Mouse (Mus musculus) neural tube, embryonic 14.5 days (tissue): ENCODE measurements around the gene Prtg. TPM values are rescaled to one million over a fixed set of nuclear protein-coding genes. Genes with fewer than 3 reads are reported as not detected.

Source experiments
- ATAC-seq: fragments of 200-750 bp; cut with Nextera tagmentation; 2 replicates; pipeline ENCODE4 v1.8.0; 2017; ENCODE audit warnings: low read depth, mild to moderate bottlenecking, moderate TSS enrichment, moderate library complexity
- H3K27ac ChIP-seq: fragments of 300-500 bp; sonication (generic); 2 replicates; pipeline ENCODE4 v1.5.1; 2014; ENCODE audit warnings: low read depth, mild to moderate bottlenecking, control low read depth, low read length, moderate library complexity, mixed read lengths
- H3K27me3 ChIP-seq: fragments of 300-500 bp; sonication (generic); 2 replicates; pipeline ENCODE4 v1.6.1; 2014; ENCODE audit warnings: low read length; ENCODE audit not compliant: control insufficient read depth, insufficient read depth
- H3K36me3 ChIP-seq: fragments of 300-500 bp; sonication (generic); 2 replicates; pipeline ENCODE4 v1.6.1; 2014; ENCODE audit warnings: low read length, mixed read lengths; ENCODE audit not compliant: control insufficient read depth, insufficient read depth
- H3K4me1 ChIP-seq: fragments of 300-500 bp; sonication (generic); 2 replicates; pipeline ENCODE4 v1.6.1; 2014; ENCODE audit warnings: low read length; ENCODE audit not compliant: control insufficient read depth, insufficient read depth
- H3K4me2 ChIP-seq: fragments of 300-500 bp; sonication (generic); 2 replicates; pipeline ENCODE4 v1.6.1; 2014; ENCODE audit warnings: mild to moderate bottlenecking, low read depth, low read length, control low read depth
- H3K4me3 ChIP-seq: fragments of 300-500 bp; sonication (generic); 2 replicates; pipeline ENCODE4 v1.5.1; 2014; ENCODE audit warnings: low read depth, low read length, control low read depth, mixed read lengths
- H3K9ac ChIP-seq: fragments of 300-500 bp; sonication (generic); replicated peaks from 2 replicates; pipeline ENCODE4 v1.6.1; 2014; ENCODE audit warnings: low read depth, mild to moderate bottlenecking, control low read depth, low read length, mixed read lengths
- H3K9me3 ChIP-seq: fragments of 300-500 bp; sonication (generic); 2 replicates; pipeline ENCODE4 v1.6.1; 2016; ENCODE audit warnings: low read length; ENCODE audit not compliant: control insufficient read depth
- WGBS: fragments of 180-500 bp; shearing (Covaris S2); extraction: QIAGEN DNeasy Blood & Tissue Kit; methylation state at CpG from one replicate; pipeline ENCODE4 v1.1.7; 2014; 5-methylcytosine and 5-hydroxymethylcytosine counted together
- polyA plus RNA-seq: library from polyadenylated mRNA; unstranded; fragments of >200 nt; fragmentation: Nextera tagmentation; extraction: Ambion mirVana; gene quantifications from 2 replicates; pipeline ENCODE4 v1.2.1, GENCODE M21; 2014

Gene Prtg
- polyA plus RNA-seq, result 0.43 and 0.80 TPM in 2 replicates

DNA sequence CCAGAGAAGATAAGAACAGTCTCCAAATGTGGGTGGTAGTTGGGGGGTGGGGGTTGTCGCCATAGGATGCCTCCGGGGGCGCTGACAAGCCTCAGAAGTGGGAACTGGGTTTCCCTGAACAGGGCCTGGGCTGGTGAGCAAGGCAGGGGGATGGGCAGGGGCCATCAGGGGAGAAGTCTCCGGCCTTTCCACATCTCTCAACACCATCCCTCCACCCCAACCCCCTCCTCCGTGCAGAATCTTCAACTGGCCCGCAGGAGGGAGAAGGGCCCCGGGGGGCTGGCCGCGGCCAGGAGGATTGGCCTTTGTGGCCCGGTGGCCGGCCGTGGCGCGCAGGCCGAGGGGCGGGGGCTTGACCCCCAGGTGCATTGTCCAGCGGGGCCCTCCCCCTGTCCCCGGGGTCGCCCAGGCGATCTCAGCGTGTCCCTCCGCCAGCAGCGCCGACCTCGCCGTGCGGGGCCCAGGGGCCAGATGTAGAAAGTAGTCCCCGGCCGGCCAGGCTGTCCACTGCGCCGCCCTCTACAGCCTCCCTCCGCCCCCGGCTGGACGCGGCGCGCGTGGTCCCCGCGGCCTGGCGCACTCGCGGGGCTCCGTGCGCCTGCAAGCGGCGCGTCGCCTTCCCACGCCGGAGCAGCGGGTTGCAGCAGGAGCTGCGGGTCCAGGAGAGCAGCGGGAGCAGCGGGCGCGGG is at the start of gene Prtg:
Gene Prtg (plus strand): TSS at position 144 of the 689 bp plus-strand sequence.
- no peaks in the 10 kb centered on the region for H3K9me3 ChIP-seq
- peaks cover 3% of the 10 kb centered on the region; the same call in 1 of the 2 replicates for H3K27me3 ChIP-seq
- H3K27ac ChIP-seq, result peak within 1 kb of the TSS; percentile 72
- peak within 1 kb of the TSS; percentile 71 for H3K9ac ChIP-seq
- under 1% methylated on average over 52 of the region's 57 CpGs for WGBS
- H3K4me3 ChIP-seq, result peak within 1 kb of the TSS; percentile 71
- no peaks in the 10 kb centered on the region for H3K36me3 ChIP-seq
- ATAC-seq, result peak; percentile 85
- H3K4me1 ChIP-seq, result no peaks in the 10 kb centered on the region
- H3K4me2 ChIP-seq, result peak within 1 kb of the TSS; percentile 100

DNA sequence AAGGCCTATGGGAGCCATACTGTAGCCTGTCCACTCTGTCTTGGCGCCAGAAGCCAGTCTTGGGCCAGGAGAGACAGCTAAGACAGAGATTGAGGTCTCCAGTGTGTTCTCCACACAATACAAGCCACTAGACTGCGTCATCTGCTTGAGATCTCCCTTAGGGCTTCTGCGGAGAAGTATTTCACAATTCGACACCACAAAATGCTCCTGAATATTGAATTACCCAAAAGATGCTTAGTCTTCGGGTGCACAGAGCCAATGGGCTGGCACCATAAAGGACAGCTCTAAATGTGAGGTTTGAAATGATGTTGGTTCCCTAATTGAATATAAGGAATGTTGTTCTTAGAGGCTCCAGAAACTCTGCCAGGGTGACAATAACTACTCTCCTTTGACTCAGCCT is 49.5 kb upstream of the Prtg start:
- H3K27me3 ChIP-seq, result no peaks in the 10 kb centered on the region
- H3K4me3 ChIP-seq, result no peak overlapping the region
- no peak for ATAC-seq
- H3K9ac ChIP-seq, result no peak overlapping the region
- H3K4me1 ChIP-seq, result no peaks in the 10 kb centered on the region
- WGBS, result 78% methylated on average over 5 of the region's 5 CpGs
- no peaks in the 10 kb centered on the region for H3K9me3 ChIP-seq
- no peak overlapping the region for H3K4me2 ChIP-seq
- H3K27ac ChIP-seq, result no peak overlapping the region
- no peaks in the 10 kb centered on the region for H3K36me3 ChIP-seq

DNA sequence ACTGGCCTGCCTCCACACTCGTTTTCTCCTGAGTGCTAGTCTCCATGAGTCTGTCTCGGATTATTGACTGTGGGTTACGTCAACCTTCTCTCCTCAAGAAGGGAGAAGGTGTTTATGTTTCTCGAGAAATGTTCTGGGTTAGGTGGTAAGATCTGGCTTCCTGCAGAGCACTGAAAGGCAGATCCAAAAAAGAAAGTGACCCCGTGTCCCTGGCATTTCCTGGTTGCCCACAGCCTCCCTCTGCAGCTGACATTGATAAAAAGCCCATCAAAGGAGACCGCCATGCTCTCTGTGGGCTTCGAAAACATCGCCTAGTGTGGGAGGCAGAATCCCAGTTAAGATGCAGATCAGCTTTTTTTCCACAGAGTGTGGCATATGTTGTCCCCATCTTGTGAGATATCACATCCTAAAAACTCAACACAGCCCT is 48.0 kb upstream of the Prtg start:
- Histone ChIP-seq H3K27ac (no peak overlapping the region), H3K9me3 (no peaks in the 10 kb centered on the region), H3K9ac (no peak overlapping the region), H3K27me3 (no peaks in the 10 kb centered on the region), H3K4me2 (no peak overlapping the region), H3K36me3 (no peaks in the 10 kb centered on the region), H3K4me3 (no peak overlapping the region), H3K4me1 (peaks cover 4% of the 10 kb centered on the region; the same call in 1 of the 2 replicates)
- ATAC-seq, result no peak
- 46% methylated on average over 8 of the region's 8 CpGs for WGBS

DNA sequence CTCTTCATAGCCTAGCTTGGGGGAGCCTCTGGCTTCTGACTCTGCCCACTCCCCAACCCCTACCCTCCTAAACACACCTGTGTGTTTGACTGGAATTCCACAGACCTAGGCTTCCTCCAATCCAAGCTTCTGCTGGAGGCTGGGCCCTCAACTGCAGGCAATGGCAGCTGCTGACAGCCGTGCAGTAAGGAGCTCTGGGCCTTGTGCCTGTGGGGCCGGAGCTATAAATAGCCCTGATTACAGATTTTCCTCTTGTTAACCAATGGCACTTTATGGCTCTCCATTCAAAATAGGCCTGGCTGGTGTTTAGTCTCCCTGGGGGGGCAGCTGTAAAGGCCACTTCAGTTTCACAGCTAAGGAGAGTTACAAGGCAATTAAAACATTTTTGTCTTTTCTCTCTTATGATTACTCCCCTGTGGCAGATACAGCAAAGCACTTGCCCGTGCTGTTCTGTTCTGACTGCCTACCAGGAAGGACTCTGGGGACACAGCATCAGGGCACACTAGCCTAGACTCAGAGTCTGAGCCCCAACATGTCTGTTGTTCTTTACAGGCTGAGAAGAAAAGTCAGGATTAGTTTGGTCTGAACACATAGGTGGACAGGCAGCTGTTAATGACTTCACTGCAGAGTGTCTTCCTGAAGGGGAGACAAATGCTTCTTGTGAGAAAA is 43.5 kb upstream of the Prtg start:
- no peaks in the 10 kb centered on the region for H3K27me3 ChIP-seq
- 5% methylated on average over 3 of the region's 3 CpGs for WGBS
- H3K9me3 ChIP-seq, result no peaks in the 10 kb centered on the region
- no peak overlapping the region for H3K4me2 ChIP-seq
- H3K36me3 ChIP-seq, result no peaks in the 10 kb centered on the region
- no peak overlapping the region for H3K9ac ChIP-seq
- peak overlapping the region; percentile 31; the same call in 1 of the 2 replicates for H3K27ac ChIP-seq
- H3K4me3 ChIP-seq, result no peak overlapping the region
- H3K4me1 ChIP-seq, result peaks cover 4% of the 10 kb centered on the region; the same call in 1 of the 2 replicates
- ATAC-seq, result peak; percentile 76

DNA sequence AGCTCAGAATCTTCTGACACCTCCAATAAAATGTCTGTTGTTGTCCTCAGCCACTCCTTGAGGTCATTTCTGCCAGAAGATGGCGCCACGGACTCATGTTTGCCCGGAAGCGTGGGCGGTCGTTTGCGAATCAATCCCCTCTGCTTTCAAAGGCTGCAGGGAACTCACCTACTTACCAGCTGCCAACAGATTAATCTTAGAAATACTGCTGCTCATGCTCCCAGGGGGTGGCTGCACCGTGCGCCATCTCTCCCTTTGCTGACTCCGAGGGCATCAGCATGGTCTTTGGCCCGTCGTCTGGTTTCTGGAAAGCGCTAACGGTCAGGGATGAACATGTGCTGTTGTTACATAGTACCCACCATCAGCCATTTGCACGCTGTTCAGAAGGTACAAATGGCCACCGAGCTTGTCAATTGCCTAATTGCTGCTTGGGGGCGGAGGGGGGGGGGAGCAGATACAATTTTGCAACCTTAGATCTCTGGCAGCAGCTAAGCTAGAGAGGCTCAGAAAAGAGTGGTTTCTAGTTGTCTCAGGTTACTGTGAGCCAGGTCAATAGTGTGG is 39.8 kb upstream of the Prtg start:
- H3K9me3 ChIP-seq, result no peaks in the 10 kb centered on the region
- peaks cover 4% of the 10 kb centered on the region; the same call in 1 of the 2 replicates for H3K4me1 ChIP-seq
- peak overlapping the region; percentile 45 for H3K27ac ChIP-seq
- peak overlapping the region; percentile 54 for H3K4me2 ChIP-seq
- H3K4me3 ChIP-seq, result peak overlapping the region; percentile 31
- peak; percentile 76 for ATAC-seq
- no peaks in the 10 kb centered on the region for H3K36me3 ChIP-seq
- no peaks in the 10 kb centered on the region for H3K27me3 ChIP-seq
- peak overlapping the region; percentile 50; the same call in 1 of the 2 replicates for H3K9ac ChIP-seq
- 0% methylated on average over 17 of the region's 17 CpGs for WGBS

DNA sequence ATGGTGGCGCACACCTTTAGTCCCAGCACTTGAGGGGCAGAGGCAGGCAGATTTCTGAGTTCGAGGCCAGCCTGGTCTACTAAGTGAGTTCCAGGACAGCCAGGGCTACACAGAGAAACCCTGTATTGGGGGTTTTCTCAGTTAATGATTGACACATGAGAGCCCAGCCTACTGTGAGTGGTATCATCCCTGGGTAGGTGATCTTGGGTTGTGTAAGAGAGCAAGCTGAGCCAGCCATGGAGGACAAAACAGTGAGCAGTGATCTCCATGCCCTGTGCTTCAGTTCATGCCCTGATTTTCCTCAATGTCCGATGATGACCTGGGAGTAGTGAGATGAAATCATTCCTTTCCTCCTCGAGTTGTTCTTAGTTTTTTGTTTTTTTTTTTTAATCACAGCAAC is 31.7 kb upstream of the Prtg start:
- no peak for ATAC-seq
- 98% methylated on average over 4 of the region's 4 CpGs for WGBS
- no peak overlapping the region for H3K4me2 ChIP-seq

DNA sequence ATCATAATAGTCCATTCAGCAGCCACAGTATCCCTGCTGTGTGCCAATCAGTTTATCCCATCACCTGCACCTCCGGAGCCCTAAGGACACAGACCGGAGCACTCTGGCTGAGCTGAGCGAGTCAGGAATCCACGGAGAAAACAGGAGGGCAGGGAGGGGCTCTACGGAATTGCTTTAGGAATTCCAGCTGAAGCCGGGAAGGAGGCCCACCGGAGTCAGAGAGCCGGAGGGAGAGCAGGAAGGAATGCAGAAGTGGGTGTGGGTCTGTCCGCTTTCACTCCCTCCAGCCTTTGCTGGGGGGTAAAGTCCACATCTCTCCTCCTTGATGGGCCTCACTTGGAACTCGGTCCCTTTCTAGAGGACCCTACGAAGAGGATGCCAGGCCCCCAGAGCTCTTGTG is 27.7 kb upstream of the Prtg start:
- Histone ChIP-seq H3K36me3 (no peaks in the 10 kb centered on the region), H3K4me1 (0 out of 2 replicates have a peak, but pooled peaks cover 5% of the 10 kb centered on the region), H3K4me3 (no peak overlapping the region), H3K27me3 (no peaks in the 10 kb centered on the region), H3K9me3 (no peaks in the 10 kb centered on the region), H3K9ac (no peak overlapping the region), H3K27ac (no peak overlapping the region), H3K4me2 (no peak overlapping the region)
- ATAC-seq, result no peak
- WGBS, result 65% methylated on average over 11 of the region's 11 CpGs

More for the DNA sequence above, 31.7 kb upstream of the Prtg start:
- no peaks in the 10 kb centered on the region for H3K36me3 ChIP-seq
- H3K9me3 ChIP-seq, result no peaks in the 10 kb centered on the region
- no peaks in the 10 kb centered on the region for H3K27me3 ChIP-seq
- no peak overlapping the region for H3K27ac ChIP-seq
- no peaks in the 10 kb centered on the region for H3K4me1 ChIP-seq
- no peak overlapping the region for H3K9ac ChIP-seq
- H3K4me3 ChIP-seq, result no peak overlapping the region

DNA sequence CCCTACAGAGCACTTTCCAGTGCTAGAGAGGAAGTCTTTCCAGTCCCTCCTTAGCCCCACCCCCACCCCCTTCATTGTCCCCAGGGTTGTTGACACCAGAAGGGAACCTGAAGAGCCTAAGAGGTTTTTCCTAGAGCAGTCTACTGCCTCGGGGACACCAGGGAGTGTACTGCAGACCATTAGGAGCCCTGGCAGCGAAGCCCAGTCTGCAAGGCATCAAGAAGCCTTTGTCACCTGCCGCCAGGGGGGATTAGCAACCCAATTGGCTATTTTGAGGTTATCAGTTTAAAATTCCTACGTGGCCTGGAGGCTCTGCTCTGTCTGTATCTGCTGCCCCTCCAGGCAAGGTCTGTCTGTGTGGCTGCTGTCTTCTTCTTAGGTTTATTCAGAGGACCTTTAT is 26.9 kb upstream of the Prtg start:
- Histone ChIP-seq H3K36me3 (no peaks in the 10 kb centered on the region), H3K27ac (no peak overlapping the region), H3K4me2 (no peak overlapping the region), H3K27me3 (no peaks in the 10 kb centered on the region), H3K4me1 (0 out of 2 replicates have a peak, but pooled peaks cover 5% of the 10 kb centered on the region), H3K4me3 (no peak overlapping the region), H3K9me3 (no peaks in the 10 kb centered on the region), H3K9ac (no peak overlapping the region)
- WGBS, result 12% methylated on average over 4 of the region's 4 CpGs
- no peak for ATAC-seq

DNA sequence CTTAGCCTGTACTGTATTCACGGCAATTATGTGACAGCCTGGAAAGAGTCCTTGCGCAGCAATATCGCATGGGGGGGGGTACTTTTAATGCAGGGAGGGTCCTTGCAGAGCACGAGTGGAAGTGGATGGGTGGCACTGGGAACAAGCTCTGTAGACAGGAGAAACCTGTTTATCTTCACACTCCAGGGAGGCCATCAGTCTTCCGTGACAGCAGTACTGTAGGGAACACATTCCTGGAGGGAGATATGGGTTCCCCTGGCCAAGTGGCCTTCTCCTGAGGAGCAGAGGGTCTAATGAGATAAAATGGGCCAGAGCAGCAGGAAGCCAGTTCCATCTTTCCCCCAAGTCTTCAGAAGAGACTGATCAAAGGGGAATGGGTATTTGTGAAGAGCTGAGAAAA is 26.0 kb upstream of the Prtg start:
- ATAC-seq, result no peak

More for the DNA sequence above, 26.0 kb upstream of the Prtg start:
- no peaks in the 10 kb centered on the region for H3K27me3 ChIP-seq
- H3K4me1 ChIP-seq, result 0 out of 2 replicates have a peak, but pooled peaks cover 5% of the 10 kb centered on the region
- H3K4me3 ChIP-seq, result no peak overlapping the region
- H3K9ac ChIP-seq, result no peak overlapping the region
- no peak overlapping the region for H3K27ac ChIP-seq
- WGBS, result 25% methylated on average over 5 of the region's 5 CpGs
- H3K4me2 ChIP-seq, result no peak overlapping the region
- H3K9me3 ChIP-seq, result no peaks in the 10 kb centered on the region
- H3K36me3 ChIP-seq, result no peaks in the 10 kb centered on the region
